Mouse (Mus musculus) liver, adult 2 months (tissue): Measurements from ENCODE around the gene Iqcf3.

ENCODE experiments used
- CTCF ChIP-seq: fragments of 200-500 bp; IDR thresholded peaks from 2 replicates; pipeline ENCODE4 v1.5.1; 2011; ENCODE audit warnings: low read depth, low read length, control low read depth
- POLR2A ChIP-seq: fragments of 200-500 bp; IDR thresholded peaks from 2 replicates; pipeline ENCODE4 v1.6.1; 2011; ENCODE audit warnings: low read length, control low read depth; ENCODE audit not compliant: insufficient read depth; ENCODE audit errors: extremely low read depth

DNA sequence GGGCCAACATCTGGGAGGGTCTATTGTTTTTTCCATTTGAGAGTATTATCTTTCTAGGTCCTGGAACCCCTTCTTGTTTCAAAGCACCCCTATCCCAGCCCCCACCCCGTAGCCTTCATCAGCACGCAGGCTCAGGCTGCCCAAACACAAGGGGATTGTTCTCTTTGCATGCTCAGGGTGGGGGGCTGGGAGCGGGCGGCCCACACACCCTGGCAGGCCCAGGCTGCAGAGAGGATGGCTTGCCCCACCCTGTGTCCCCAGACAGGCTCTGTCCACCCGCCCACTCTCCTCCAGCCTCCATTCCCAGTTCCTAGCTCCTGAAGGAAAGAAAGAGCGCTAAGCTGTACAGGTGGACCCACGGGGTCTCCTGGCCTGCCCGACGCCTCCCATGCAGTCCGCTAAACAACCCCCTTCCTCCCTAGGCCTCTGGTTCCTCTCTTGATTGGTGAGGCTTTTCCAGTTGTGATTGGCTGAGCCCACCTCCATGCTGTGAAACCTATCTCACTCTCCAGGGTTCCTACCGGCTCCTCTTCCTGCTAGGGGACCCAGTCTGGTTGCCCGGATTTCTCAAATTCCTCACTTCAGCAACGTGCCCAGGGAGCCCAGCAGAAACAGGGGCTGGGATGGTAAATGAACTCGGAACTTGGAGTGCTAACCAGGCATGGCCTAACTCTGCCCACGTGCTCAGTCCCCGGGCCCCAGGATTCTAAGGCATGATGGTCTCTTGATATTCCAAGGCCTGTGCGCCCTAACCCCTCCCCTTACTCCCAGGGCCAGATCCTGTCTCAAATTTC lies 106.3 kb downstream of the Iqcf3 start:
- TF ChIP-seq POLR2A = no peak
- TF ChIP-seq CTCF = no peak
